Mouse (Mus musculus) MEL (cell line): ENCODE data around the gene Mms19. TPM values are rescaled to one million over a fixed set of nuclear protein-coding genes. Genes with fewer than 3 reads are reported as not detected.

ENCODE experiments used
- DNase-seq: peaks from one replicate; pipeline ENCODE4 v3.0.0; 2011; ENCODE audit warnings: low read depth, low spot score
- H3K27ac ChIP-seq: 2 replicates; pipeline ENCODE4 v1.5.1; 2012; ENCODE audit warnings: low read depth, mild to moderate bottlenecking, control low read depth, low read length, moderate library complexity; ENCODE audit not compliant: control insufficient read depth
- H3K27me3 ChIP-seq, 2 experiments: fragments of 150-350 bp in 1 of 2; sonication (generic) in 1 of 2; 2 replicates each; pipeline ENCODE4 v1.6.1; 2012; ENCODE audit warnings: low read length in 2 of 2, mild to moderate bottlenecking in 2 of 2, improper control_type of control experiment in 1 of 2, moderate library complexity in 1 of 2; ENCODE audit not compliant: insufficient read depth in 2 of 2, control insufficient read depth in 1 of 2
- H3K36me3 ChIP-seq, 2 experiments: 2 replicates each; pipeline ENCODE4 v1.6.1; 2012 to 2014; ENCODE audit warnings: low read length in 2 of 2, improper control_type of control experiment in 1 of 2, inconsistent platforms in 1 of 2, mild to moderate bottlenecking in 1 of 2; ENCODE audit not compliant: insufficient read depth in 2 of 2, control insufficient read depth in 1 of 2
- H3K4me1 ChIP-seq, 2 experiments: fragments of 150-350 bp in 1 of 2; sonication (generic) in 1 of 2; 2 replicates each; pipeline ENCODE4 v1.6.1; 2012; ENCODE audit warnings: low read length in 2 of 2, improper control_type of control experiment in 1 of 2, mild to moderate bottlenecking in 1 of 2; ENCODE audit not compliant: insufficient read depth in 2 of 2, control insufficient read depth in 1 of 2
- H3K4me3 ChIP-seq, 2 experiments: fragments of 150-350 bp in 1 of 2; sonication (generic) in 1 of 2; 2 replicates each; pipeline ENCODE4 v1.5.1; 2012; ENCODE audit warnings: low read depth in 2 of 2, low read length in 2 of 2, mild to moderate bottlenecking in 2 of 2, moderate library complexity in 2 of 2, control low read depth in 1 of 2, improper control_type of control experiment in 1 of 2; ENCODE audit not compliant: control insufficient read depth in 1 of 2, insufficient read depth in 1 of 2
- H3K79me2 ChIP-seq: 2 replicates; pipeline ENCODE4 v1.6.1; 2012; ENCODE audit warnings: mild to moderate bottlenecking, low read length, moderate library complexity; ENCODE audit not compliant: control insufficient read depth, poor library complexity, insufficient read depth
- H3K9ac ChIP-seq: 2 replicates; pipeline ENCODE4 v1.6.1; 2012; ENCODE audit warnings: low read depth, mild to moderate bottlenecking, control low read depth, low read length, moderate library complexity; ENCODE audit not compliant: control insufficient read depth, poor library complexity, severe bottlenecking
- H3K9me3 ChIP-seq: fragments of 150-350 bp; sonication (generic); replicated peaks from 2 replicates; pipeline ENCODE4 v1.6.1; 2012; ENCODE audit warnings: mild to moderate bottlenecking, low read length, improper control_type of control experiment, moderate library complexity; ENCODE audit not compliant: insufficient read depth
- CHD1 ChIP-seq: IDR thresholded peaks from 2 replicates; pipeline ENCODE4 v1.6.1; 2012; ENCODE audit warnings: low read depth, mild to moderate bottlenecking, inconsistent platforms, low read length, improper control_type of control experiment
- ELF1 ChIP-seq: IDR thresholded peaks from 2 replicates; pipeline ENCODE4 v1.6.1; 2014; ENCODE audit warnings: low read depth, mild to moderate bottlenecking, inconsistent platforms, low read length, improper control_type of control experiment, moderate library complexity
- EP300 ChIP-seq, 2 experiments: IDR thresholded peaks; 2 replicates each; pipeline ENCODE4 v1.6.1; 2011; ENCODE audit warnings: improper control_type of control experiment in 2 of 2, low read length in 2 of 2, low read depth in 1 of 2, mild to moderate bottlenecking in 1 of 2
- ETS1 ChIP-seq: IDR thresholded peaks from 2 replicates; pipeline ENCODE4 v1.6.1; 2012; ENCODE audit warnings: low read depth, mild to moderate bottlenecking, inconsistent platforms, low read length, improper control_type of control experiment, moderate library complexity
- GATA1 ChIP-seq: IDR thresholded peaks from 2 replicates; pipeline ENCODE4 v1.6.1; 2011; ENCODE audit warnings: low read depth, low read length, improper control_type of control experiment
- HCFC1 ChIP-seq: IDR thresholded peaks from 2 replicates; pipeline ENCODE4 v1.6.1; 2012; ENCODE audit warnings: low read depth, mild to moderate bottlenecking, inconsistent platforms, low read length, improper control_type of control experiment, moderate library complexity
- JUND ChIP-seq: IDR thresholded peaks from 2 replicates; pipeline ENCODE4 v1.6.1; 2011; ENCODE audit warnings: low read depth, mild to moderate bottlenecking, improper control_type of control experiment, low read length
- MAX ChIP-seq: IDR thresholded peaks from 2 replicates; pipeline ENCODE4 v1.6.1; 2011; ENCODE audit warnings: low read length, improper control_type of control experiment
- MEF2A ChIP-seq: IDR thresholded peaks from 2 replicates; pipeline ENCODE4 v1.6.1; 2014; ENCODE audit warnings: low read depth, mild to moderate bottlenecking, inconsistent platforms, low read length, improper control_type of control experiment; ENCODE audit not compliant: poor library complexity, insufficient replicate concordance, severe bottlenecking; ENCODE audit errors: extremely low read depth
- MXI1 ChIP-seq: IDR thresholded peaks from 2 replicates; pipeline ENCODE4 v1.6.1; 2011; ENCODE audit warnings: mild to moderate bottlenecking, low read depth, low read length, improper control_type of control experiment
- MYB ChIP-seq: IDR thresholded peaks from 2 replicates; pipeline ENCODE4 v1.6.1; 2011; ENCODE audit warnings: mild to moderate bottlenecking, low read depth, low read length, improper control_type of control experiment
- MYC ChIP-seq: IDR thresholded peaks from 2 replicates; pipeline ENCODE4 v1.6.1; 2011; ENCODE audit warnings: low read depth, mild to moderate bottlenecking, low read length, improper control_type of control experiment, moderate library complexity
- NELFE ChIP-seq: IDR thresholded peaks from 2 replicates; pipeline ENCODE4 v1.6.1; 2011; ENCODE audit warnings: low read depth, low read length, improper control_type of control experiment
- NRF1 ChIP-seq: IDR thresholded peaks from 2 replicates; pipeline ENCODE4 v1.6.1; 2014; ENCODE audit warnings: low read depth, mild to moderate bottlenecking, inconsistent platforms, low read length, improper control_type of control experiment, moderate library complexity; ENCODE audit not compliant: poor library complexity, insufficient read depth, severe bottlenecking
- POLR2A ChIP-seq, 2 experiments: IDR thresholded peaks; 2 replicates each; pipeline ENCODE4 v1.6.1; 2011 to 2012; ENCODE audit warnings: low read length in 2 of 2, mild to moderate bottlenecking in 2 of 2, control low read depth in 1 of 2, improper control_type of control experiment in 1 of 2, low read depth in 1 of 2, moderate library complexity in 1 of 2; ENCODE audit not compliant: control insufficient read depth in 1 of 2, insufficient read depth in 1 of 2, poor library complexity in 1 of 2
- POLR2AphosphoS2 ChIP-seq: IDR thresholded peaks from 2 replicates; pipeline ENCODE4 v1.6.1; 2011; ENCODE audit warnings: low read length, improper control_type of control experiment
- POLR2AphosphoS5 ChIP-seq: IDR thresholded peaks from 2 replicates; pipeline ENCODE4 v1.6.1; 2012; ENCODE audit warnings: low read depth, borderline replicate concordance, mild to moderate bottlenecking, inconsistent platforms, low read length, moderate library complexity, mixed read lengths
- RCOR1 ChIP-seq: IDR thresholded peaks from 2 replicates; pipeline ENCODE4 v1.6.1; 2012; ENCODE audit warnings: low read depth, mild to moderate bottlenecking, inconsistent platforms, low read length, improper control_type of control experiment
- TAL1 ChIP-seq: IDR thresholded peaks from 2 replicates; pipeline ENCODE4 v1.6.1; 2012; ENCODE audit warnings: mild to moderate bottlenecking, inconsistent platforms, low read length, moderate library complexity, mixed read lengths
- USF1 ChIP-seq: IDR thresholded peaks from 2 replicates; pipeline ENCODE4 v1.6.1; 2014; ENCODE audit warnings: low read depth, mild to moderate bottlenecking, inconsistent platforms, low read length, improper control_type of control experiment, moderate library complexity
- USF2 ChIP-seq, 2 experiments: IDR thresholded peaks; 2 replicates each; pipeline ENCODE4 v1.6.1; 2011 to 2012; ENCODE audit warnings: improper control_type of control experiment in 2 of 2, low read length in 2 of 2, borderline replicate concordance in 1 of 2, inconsistent platforms in 1 of 2, low read depth in 1 of 2, mild to moderate bottlenecking in 1 of 2; ENCODE audit not compliant: insufficient read depth in 1 of 2
- ZC3H11A ChIP-seq: IDR thresholded peaks from 2 replicates; pipeline ENCODE4 v1.6.1; 2012; ENCODE audit warnings: low read depth, mild to moderate bottlenecking, inconsistent platforms, low read length, improper control_type of control experiment
- ZMIZ1 ChIP-seq: IDR thresholded peaks from 2 replicates; pipeline ENCODE4 v1.6.1; 2012; ENCODE audit warnings: low read depth, mild to moderate bottlenecking, inconsistent platforms, low read length, improper control_type of control experiment, moderate library complexity
- ZNF384 ChIP-seq: IDR thresholded peaks from 2 replicates; pipeline ENCODE4 v1.6.1; 2012; ENCODE audit warnings: low read depth, mild to moderate bottlenecking, inconsistent platforms, low read length, improper control_type of control experiment
- polyA plus RNA-seq, 2 experiments: library from polyadenylated mRNA; stranded (reverse) in 1 of 2; unstranded in 1 of 2; fragments of >175 nt in 1 of 2; fragments of >200 nt in 1 of 2; gene quantifications; 2 replicates each; pipeline versions ENCODE4 v1.2.1 to v1.2.4; 2012; ENCODE audit warnings: low replicate concordance in 2 of 2, low read depth in 1 of 2; ENCODE audit not compliant: insufficient read length in 2 of 2, insufficient read depth in 1 of 2, missing spikeins in 1 of 2
- total RNA-seq: library from RNA; depleted of rRNA; stranded (reverse); fragments of 300-350 nt; gene quantifications from 2 replicates; pipeline ENCODE4 v1.2.3, GENCODE M21; 2012

The Mms19 gene
- total and polyA plus RNA-seq, 3 experiments: 25.6 to 88.6 TPM; not detected in 1

DNA sequence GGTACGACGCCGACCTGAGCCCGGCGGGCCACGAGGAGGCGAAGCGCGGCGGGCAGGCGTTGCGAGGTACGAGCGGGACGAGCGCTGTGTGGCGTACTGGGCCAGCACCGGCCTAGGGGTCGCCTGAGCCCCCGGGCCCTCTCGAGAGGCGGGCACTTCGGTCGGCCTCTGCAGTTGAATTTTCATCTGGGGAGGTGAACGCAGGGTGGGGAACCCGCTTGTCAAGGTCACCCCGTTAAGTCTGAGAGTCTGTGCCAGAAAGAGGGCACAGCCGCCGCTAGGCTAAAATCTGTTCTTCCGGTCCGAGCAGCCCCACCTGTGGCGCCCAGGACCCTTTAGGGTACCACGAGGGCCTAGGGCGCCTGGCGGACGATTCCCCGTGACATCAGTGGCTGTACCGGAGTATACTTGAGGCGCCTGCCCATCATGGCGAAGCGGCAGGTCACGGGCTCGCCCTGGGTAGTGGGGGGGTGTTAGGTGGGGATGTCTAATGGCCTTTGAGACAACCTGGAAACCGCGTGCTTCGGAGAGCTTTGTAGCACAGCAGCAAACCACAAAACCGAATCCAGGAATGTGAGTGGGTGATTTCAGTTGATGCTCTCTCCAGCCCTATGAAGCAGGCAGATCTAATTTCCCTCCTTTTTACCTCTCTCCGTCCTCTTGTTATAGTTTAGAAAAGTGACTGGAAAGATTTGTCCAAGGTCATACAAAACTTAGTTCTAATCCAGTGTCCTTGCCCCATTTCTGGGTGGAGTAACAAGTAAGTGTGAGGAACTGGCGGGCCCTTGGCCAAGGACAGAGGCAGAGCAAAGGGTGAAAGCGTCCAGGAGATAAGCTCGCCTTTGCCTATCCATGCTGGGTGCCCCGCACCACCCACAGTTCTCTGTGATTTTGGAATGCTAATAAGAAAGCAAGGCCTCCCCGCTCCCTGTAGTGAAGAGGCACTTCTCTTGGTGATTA, 68.6 kb downstream of the Mms19 start:
- TF ChIP-seq GATA1 (0 out of 2 replicates have a peak, but pooled peaks have one; percentile 32), POLR2A (IDR thresholded peaks at IDR 0.05; ENCODE audit: control insufficient read depth in 1 of 2, insufficient read depth in 1 of 2, low read depth in 1 of 2, low read length in 2 of 2, poor library complexity in 1 of 2) (no peak; a peak in 1 of 4 replicates), MAX (peak; percentile 49; the same call in 1 of the 2 replicates), MXI1 (peak; percentile 18), CHD1 (0 out of 2 replicates have a peak, but pooled peaks have one; percentile 7), RCOR1 (peak; percentile 62; the same call in 1 of the 2 replicates), MEF2A (no peak)
- Histone ChIP-seq H3K9me3 (no peaks in the 10 kb centered on the region), H3K9ac (peak overlapping the region; percentile 81), H3K4me1 (peaks cover 14 to 25% of the 10 kb centered on the region in 2 experiments), H3K27me3 (no peaks in the 10 kb centered on the region), H3K27ac (peak overlapping the region; percentile 26), H3K36me3 (peaks cover 24 to 33% of the 10 kb centered on the region in 2 experiments), H3K4me3 (peak overlapping the region; percentile 80 to 85), H3K79me2 (peaks cover 33% of the 10 kb centered on the region)
- DNase-seq: peak; percentile 67

DNA sequence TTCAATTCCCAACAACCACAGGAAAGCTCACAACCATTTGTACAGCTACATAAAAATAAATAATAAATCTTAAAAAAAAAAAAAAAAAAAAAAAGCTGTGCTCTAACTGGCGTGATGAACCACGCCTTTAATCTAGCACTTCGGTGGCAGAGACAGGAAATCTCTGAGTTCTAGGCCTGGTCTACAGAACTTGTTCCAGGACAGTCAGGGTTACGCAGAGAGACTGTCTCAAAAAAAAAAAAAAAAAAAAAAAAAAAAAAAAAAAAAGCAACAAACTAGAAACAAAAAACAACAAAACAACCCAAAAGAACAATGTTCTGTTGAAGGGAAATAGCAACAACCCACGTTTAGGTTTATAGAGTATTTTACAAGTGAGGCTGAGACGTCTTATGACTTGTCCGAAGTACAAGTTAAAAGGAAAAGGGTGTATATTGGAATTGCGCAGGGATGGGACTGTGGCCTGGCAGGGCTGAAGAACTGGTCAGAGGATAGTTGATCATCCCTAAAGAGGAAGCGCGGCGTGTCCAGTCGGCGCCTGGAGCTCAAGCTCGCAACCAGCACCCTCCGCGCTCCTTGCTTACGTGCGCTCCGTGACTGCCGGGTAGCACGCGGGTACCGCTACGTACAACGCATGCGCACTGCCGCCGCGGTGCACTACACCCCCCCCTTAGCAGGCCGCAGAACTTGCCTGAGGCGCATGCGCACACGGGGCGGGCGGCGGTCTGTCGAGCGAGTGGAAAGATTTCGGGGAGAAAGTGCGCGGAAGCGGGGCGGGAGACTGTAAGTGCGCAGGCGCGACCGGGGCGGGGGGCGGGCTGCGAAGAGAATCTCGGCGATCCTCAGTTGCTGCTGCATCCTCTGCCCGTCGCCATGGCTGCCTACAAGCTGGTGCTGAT, 69.5 kb downstream of the Mms19 start, which contains the start of gene Pgam1:
Gene Pgam1 (plus strand): TSS at position 746 of the 896 bp plus-strand sequence.
- Histone ChIP-seq H3K4me3 (peak within 1 kb of the TSS; percentile 80 to 85), H3K36me3 (peaks cover 18 to 41% of the 10 kb centered on the region in 2 experiments), H3K27ac (peak within 1 kb of the TSS; percentile 88), H3K27me3 (no peaks in the 10 kb centered on the region), H3K79me2 (peaks cover 33% of the 10 kb centered on the region), H3K9me3 (no peaks in the 10 kb centered on the region), H3K9ac (peak within 1 kb of the TSS; percentile 81), H3K4me1 (peaks cover 14 to 35% of the 10 kb centered on the region in 2 experiments)
- DNase-seq: peak; percentile 100
- TF ChIP-seq MYB (no peak), RCOR1 (peak; percentile 45; the same call in 1 of the 2 replicates), MYC (peak; percentile 93), USF1 (peak; percentile 71), JUND (no peak), TAL1 (no peak), USF2 (IDR thresholded peaks at IDR 0.05; ENCODE audit: borderline replicate concordance in 1 of 2, insufficient read depth in 1 of 2, low read depth in 1 of 2, low read length in 2 of 2) (no peak), MXI1 (peak; percentile 94), EP300 (IDR thresholded peaks at IDR 0.05; ENCODE audit: low read depth in 1 of 2, low read length in 2 of 2) (peak in 1 of 2 experiments; percentile 12; a peak in 1 of 4 replicates), NRF1 (peak; percentile 87), ZC3H11A (no peak), ZNF384 (peak; percentile 93), NELFE (peak; percentile 87), ETS1 (peak; percentile 23; the same call in 1 of the 2 replicates), POLR2AphosphoS2 (peak; percentile 94), MAX (peak; percentile 95), ELF1 (peak; percentile 79), ZMIZ1 (0 out of 2 replicates have a peak, but pooled peaks have one; percentile 50), POLR2A (IDR thresholded peaks at IDR 0.05; ENCODE audit: control insufficient read depth in 1 of 2, insufficient read depth in 1 of 2, low read depth in 1 of 2, low read length in 2 of 2, poor library complexity in 1 of 2) (peak; percentile 81 to 97), POLR2AphosphoS5 (0 out of 2 replicates have a peak, but pooled peaks have one; percentile 16), HCFC1 (peak; percentile 81)
